Comparison of ENCODE assay signal across 20 mouse cellular contexts in the genomic region with DNA sequence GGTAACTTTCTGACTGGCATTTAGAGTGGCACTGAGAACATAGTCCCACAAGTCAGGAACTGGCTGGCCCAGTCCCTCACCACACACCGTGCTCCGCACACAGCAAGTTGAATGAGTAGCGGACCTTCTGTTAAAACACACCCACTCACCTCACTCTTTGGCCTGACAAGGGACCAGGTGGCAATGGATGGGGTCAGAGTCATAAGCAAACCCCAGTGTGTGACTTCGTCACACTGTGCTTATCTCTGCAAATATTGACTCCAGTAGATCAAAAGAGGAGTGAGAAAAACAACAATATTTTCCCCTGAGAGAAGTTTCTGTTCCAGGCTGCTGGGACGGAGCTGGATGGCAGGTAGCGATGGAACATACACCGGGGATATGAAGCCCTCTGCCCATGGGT. TPM values are rescaled to one million over a fixed set of nuclear protein-coding genes. Genes with fewer than 3 reads are reported as not detected.
"Had no signal": no experiment of that assay in that cellular context is flagged by ENCODE, and none has a peak within 500 bp of the region (broad histone marks: within the 10 kb centered on the region; RNA-seq: fewer than 3 reads in every experiment).

No protein-coding gene starts in this region.

- H3K27ac ChIP-seq: macrophage; midbrain, embryonic 13.5 days; midbrain, embryonic 15.5 days; neural tube, embryonic 12.5 days; stomach, embryonic 15.5 days; stomach, postnatal 0 days had no signal

- ATAC-seq: lung, postnatal 0 days; midbrain, embryonic 13.5 days; midbrain, embryonic 15.5 days had no signal

- H3K9ac ChIP-seq: lung, embryonic 15.5 days; midbrain, embryonic 13.5 days; midbrain, embryonic 15.5 days; neural tube, embryonic 12.5 days; stomach, embryonic 15.5 days had no signal

- H3K9me3 ChIP-seq: lung, embryonic 15.5 days; midbrain, embryonic 15.5 days; neural tube, embryonic 12.5 days; stomach, embryonic 15.5 days had no signal

- H3K4me3 ChIP-seq: lung, embryonic 15.5 days; megakaryocyte, embryonic 14.5 days; midbrain, embryonic 13.5 days; midbrain, embryonic 15.5 days; neural tube, embryonic 12.5 days; stomach, embryonic 15.5 days had no signal

- H3K27me3 ChIP-seq: lung, embryonic 15.5 days; megakaryocyte, embryonic 14.5 days; midbrain, embryonic 13.5 days; midbrain, embryonic 15.5 days; neural tube, embryonic 12.5 days; stomach, embryonic 15.5 days had no signal

- DNase-seq: lung, adult 2 months; lung, postnatal 14 days; lung, postnatal 36 days; right cerebral cortex, postnatal 14 days; thymus, adult 2 months; thymus, postnatal 25 days; thymus, postnatal 4 days had no signal

- H3K4me2 ChIP-seq: lung, embryonic 15.5 days; midbrain, embryonic 11.5 days; midbrain, embryonic 13.5 days; midbrain, embryonic 15.5 days; neural tube, embryonic 12.5 days; stomach, embryonic 15.5 days had no signal

- H3K4me1 ChIP-seq: megakaryocyte, embryonic 14.5 days had no signal

- H3K36me3 ChIP-seq: lung, embryonic 15.5 days; midbrain, embryonic 13.5 days; midbrain, embryonic 15.5 days; neural tube, embryonic 12.5 days; stomach, embryonic 15.5 days had no signal

RNA-seq across cellular contexts. Expression of gene Igfbp2, which starts 15.0 kb away (rescaled TPM):
- total RNA-seq: megakaryocyte progenitor cell, adult 5-6 weeks; monocyte, adult 5-6 weeks; neutrophil, adult 5-6 weeks had no signal
- polyA plus RNA-seq: macrophage had no signal
